Mouse (Mus musculus) cerebellum, postnatal 4 days (tissue): ENCODE measurements around the gene Dagla.

Experiments
- DNase-seq, 2 experiments: peaks; one replicate each; pipeline ENCODE4 v3.0.0; 2022; ENCODE audit warnings: low spot score in 2 of 2, mixed read lengths in 1 of 2

The Dagla gene

DNA sequence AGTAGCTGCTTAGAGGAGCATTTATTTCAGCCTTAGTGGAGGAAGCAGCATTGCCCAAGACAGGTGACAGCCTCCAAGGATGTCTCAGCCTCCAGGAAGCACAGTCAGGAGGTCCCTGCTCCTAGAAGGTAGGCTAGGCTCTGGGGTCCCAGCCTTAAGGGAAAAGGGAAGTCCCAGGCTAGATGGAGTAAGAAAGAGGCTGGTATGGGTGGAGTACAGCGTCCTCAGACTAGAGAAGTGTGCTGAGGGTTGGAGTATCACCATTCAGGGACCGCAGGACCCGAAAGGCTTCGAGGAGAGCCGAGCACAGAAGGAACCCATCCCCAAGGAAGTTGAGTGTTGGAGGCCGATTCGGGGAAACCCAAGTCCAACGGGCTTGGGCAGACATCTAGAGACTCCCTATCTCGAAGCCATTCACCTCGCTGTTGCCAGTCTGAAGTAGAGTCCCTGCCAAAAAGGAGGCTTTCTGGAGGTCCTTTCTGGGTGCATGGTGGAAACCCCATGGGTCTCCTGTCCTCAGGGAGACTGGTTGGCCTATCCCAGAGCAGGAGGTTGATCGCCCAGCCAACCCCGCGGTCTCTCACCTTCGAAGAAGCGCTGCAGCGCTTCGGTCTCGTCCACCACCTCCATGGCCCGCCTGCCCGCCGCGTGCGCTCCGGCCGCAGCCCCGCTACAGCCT, 64.6 kb downstream of the Dagla start:
- no peak for DNase-seq

DNA sequence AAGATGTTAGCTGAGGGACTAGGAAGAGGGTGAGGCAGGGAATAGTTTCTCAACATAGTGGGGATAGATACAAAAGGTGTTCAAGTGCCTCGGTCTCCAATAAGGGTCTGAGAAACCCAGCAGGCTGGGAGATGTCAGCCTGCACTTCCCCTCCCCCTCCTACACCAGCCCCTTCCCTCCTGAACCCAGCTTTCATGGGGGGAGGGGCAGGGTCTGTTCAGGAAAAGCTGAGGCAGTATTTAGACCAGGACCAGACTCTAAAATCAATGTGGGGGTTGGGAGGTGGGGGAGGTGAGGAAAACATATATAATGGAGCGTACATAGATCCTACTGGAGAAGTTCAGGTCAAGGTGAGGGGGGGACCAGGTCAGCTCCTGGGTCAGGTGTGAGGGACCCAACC, 65.3 kb downstream of the Dagla start:
- no peak for DNase-seq

DNA sequence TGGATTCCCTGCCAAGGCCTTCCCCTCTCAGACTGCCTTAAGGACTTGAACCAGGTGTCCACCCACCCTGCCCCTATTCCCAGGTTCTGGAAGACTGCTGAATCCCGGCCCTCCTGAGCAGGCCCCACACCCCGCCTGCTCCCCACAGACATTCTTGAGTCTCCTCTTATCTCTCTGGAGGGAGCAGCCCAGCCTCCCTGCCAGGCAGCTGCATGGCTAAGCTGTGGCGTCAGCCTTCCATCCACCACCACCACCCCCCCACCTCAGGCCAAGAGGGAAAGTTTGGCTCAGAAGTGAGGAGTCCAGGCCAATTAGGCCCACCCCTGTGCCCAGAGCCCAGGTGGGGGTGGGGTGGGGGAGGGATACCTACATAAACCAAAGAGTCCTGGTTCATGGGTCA, 66.2 kb downstream of the Dagla start:
- DNase-seq = no peak

DNA sequence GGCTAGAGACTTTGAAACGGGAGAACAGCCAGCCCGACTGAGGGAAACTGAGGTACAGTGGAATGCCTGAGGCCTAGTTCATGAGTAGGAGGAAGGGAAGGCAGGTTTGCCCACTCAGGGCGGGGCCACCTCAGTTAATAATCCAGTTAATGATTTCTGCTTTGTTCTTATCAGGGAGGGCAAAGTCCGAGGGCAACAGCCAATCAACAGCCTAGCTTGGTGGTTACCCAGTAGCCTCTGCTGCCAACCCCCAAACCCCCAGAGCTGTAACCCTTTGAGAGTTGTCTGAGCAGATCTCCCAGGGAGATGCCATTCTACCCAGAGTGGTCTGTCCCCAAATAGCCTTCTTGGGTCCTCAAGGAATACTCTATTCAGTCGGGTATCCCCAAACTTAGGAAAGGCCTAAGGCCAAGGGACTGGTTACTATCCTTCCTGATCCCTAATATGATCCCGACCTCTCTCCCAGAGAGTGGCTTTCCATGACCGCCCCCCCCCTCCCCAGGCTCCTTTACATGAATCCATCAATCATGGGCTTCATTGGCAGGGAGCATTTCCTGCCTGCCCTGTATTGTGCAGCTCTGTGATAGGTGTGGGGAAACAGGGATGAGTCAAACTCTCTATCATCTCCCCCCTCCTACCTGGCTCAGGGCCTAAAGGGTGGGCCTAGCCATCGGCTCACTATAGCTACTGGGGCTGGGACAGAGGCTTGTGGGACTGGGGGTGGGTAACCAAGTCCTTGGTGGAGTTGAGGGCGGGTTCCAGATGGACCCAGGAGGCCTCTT, 68.7 kb downstream of the Dagla start:
- no peak for DNase-seq

DNA sequence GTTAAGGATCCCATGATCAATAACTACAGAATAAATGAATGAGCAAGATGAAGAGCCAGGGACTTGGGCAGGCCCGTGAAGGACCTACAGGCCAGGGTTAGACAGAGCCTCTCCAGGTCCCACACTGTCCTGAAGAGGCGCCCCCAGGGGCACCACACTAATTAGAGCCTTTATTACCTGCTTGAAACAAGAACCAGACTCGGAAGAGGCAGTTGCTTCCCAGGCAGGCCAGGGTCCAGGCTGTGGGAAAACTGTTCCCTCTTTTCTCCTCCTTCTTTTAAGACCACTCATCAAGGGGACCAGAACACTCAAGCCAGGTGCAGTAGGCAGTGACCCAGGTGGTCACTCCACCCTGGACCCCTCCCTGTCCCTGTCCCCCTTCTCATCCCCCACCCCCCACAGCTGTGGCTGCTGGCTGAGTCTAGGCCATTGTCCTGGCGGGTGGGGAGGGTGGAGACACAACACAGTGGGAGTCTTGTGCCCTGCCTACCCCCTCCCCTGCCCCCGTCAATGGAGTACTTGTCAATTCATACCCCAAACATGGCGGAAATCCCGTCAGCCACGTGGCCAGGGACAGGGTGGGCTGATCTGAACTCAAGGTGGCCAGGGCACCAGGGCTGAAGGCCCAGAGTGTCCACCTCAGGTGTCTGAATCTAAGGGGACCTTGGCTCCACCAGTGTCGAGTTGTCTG, 72.2 kb downstream of the Dagla start:
- DNase-seq = no peak

DNA sequence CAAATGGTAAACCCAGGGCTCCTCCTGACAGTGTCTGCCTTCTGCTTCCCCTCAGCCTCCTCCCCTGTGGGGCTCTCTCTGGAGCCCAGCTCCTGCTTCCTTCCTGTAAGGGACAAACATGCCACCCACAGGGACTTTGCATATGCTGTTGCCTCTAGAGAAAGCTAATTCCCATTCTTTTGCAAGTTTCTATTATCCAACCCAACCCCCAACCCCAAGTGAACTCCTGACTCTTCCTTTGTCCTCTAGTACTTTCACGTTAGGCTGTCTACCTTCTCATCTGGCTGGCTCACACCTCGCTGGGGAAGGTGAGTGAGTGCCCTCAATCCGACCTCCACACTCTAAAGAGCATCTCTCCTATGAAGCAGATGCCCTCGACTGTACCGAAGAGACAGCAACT, 72.8 kb downstream of the Dagla start:
- no peak for DNase-seq

DNA sequence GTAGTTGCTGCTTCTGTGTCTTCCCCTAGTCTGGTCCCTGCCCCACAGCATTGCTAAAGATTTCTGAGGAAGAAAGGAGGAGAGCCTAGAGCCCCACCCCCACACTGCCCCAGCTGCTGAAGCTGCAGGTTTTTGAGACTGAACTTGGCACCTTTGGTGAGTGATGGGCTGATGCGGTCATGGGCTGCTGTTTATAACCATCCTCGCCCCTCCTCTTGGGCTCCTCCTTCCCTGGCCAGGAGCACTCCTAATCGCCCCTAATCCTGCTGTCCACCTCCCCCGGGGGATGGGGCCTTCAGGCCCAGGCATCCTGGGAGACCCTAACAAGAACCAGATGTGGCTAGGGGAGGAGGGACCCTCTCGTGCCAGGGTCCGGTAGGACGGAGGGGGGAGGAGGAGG, 73.7 kb downstream of the Dagla start:
- DNase-seq = no peak

DNA sequence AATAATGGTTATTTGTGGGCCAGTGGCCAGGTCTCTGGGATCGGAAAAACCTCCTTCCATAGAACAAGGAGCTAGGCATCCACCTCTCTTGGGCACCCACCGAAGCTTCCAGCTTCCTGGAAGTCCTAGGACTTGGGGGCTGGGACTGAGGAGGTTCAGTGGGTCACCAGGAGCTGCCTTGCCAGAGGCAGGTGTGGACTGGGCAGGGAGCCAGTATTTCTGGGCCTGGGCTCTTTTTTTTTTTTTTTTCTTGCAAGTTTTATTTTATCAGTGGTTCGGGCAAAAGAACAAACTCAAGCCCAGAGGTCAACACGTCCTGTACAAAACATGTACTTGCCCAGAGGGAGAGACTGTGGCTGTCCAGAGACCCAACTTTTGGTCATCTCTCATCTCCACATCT, 78.9 kb downstream of the Dagla start:
- no peak for DNase-seq

DNA sequence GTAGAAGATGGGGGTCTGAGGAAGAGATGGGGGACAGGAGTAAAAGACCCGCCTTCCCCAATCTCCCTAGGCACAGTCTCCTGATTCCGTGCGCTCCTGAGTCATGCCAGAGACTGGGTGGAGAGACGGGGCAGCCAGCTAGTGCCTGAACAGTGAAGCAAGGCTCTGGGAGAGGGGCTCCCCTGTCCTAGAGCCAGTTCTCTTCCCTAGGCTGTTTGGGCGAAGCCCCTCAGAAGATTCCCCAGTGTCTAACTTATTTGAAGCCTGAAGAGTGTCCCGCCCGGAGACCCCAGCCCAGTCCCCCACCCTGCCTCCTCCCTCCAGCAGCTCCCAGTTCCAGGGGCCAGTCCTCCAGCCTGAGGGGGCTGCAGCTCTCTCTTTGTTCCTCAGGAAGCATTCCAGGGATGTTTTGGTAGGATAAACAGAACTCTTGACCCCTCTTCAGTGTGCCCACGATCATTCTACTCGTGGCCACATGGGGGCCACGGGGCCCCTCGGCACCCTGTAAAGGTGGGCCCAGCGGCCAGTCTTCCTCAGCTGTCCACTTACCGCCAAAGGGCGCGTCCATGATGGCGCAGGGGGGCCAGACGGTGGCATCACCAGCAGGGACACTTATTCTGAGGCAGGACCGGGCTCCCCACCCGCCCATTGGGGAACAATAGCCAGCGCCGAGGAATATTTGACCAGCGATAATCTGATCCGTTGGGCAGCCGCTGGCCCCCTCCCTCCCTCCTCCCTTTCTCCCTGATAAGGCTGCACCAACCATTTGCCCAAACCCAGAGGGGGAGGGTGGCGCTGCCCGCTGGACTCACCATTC, 79.8 kb downstream of the Dagla start:
- DNase-seq = no peak

DNA sequence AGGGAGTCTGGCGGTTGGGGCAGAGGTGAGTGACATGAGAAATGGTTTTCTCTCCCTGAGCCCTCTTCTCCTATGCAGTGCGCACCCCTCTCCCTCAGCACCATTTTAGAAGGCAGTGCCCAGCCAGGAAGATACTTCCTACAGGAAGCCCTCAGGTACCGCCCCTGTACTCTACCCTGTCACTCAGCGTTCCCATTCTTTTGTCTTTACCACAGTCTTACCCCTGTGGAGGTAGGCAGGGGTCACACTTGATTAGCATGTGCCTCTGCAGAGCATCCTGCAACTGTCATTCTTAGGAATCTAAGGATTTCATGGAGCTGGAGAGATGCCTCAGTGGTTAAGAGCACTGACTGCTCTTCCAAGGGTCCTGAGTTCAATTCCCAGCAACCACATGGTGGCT, 81.1 kb downstream of the Dagla start:
- no peak for DNase-seq

DNA sequence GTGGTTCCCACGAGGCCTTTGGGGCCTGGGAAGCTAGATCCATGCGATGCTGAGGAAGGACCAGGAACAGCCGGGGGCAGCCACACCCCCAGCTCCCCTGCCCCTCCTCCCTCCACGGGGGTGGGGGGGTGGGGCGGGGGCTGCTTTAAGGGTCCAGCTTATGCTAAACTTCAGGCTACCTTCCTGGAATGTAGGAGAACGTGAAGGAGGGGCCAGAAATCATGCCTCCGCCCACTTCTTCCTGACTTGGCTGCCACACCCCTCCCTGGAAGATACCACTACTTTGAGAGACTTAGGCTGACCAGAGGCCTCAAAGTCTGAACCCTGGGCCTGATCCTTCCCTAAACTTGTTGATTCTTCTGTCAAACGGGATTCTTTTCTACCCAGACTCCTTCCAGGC, 82.0 kb downstream of the Dagla start:
- no peak for DNase-seq

DNA sequence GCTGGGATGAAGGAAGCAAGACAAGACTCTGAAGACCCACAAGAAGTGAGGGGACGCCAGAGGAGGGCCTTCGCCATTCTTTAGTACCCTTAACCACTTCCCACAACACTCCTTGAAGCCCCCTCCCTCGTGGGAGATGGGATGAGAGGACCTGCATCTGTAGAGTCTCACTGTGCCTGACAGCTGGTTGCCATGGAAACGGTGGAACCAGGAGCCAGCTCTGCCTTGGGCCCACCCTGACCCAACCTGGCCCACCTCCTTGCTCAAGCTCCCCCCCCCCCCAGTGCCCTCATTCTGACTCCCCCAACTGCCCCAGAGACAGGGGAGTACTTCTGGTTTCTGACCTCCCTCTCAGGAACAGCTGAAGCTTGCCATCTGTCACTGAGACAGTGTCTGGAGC, 83.1 kb downstream of the Dagla start:
- no peak for DNase-seq

DNA sequence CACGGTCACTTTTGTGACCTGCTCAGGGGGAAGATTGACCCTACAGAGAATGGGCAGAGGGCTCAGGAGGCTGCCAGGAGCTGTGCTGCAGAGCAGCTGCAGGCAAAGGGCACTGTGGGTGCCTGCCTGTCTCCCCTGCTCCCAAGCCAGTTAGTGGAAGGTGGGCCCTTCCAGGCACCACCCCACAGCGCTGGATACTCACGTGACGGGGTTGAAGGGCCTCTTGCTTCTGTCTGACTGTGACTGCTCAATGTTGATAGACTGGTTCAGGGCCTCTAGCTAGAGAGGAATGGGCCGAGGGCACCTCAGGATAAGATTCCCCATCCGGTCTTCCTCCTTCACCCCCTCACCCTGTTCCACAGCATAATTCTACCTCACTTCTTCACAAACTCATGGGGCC, 85.1 kb downstream of the Dagla start:
- no peak for DNase-seq

DNA sequence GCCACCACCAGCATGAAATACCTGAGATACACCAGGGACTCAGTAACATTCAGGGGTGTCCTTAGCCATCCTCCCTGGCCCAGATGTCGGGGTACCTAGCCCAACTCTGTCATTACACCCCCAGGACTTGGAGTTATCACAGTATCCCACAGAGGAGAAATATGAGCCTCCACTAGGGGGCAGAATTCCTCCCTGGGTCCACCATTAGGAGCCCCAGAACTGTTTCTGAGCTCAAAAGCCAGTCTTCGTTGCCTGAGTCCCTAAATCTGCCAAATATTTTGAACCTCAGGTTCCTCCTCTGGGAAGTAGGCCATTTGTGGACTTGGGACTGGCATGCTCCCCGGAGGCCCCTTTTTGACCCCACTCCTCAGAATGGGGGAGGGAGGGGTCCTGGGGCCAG, 85.6 kb downstream of the Dagla start:
- peak in 1 of 2 experiments; percentile 42 for DNase-seq

DNA sequence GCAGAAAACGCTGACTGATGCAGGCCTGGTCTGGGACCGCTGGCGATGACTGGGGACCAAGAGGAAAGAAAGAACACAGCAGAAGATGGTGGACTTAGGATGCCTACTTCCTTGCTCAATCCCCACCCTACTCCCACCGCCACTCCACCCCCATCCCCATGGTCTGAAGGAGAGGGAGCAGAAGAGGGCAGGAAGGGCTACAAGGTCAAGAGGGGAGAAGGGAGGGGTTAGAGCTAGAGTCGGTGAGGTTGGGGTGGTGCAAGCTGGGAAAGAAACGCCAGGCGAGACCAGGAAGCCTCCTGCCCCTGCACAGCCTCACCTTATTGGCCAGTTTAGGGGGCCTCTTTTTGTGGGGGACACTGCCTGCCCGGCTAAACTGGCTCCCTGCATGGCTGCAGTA, 88.6 kb downstream of the Dagla start:
- DNase-seq = no peak

DNA sequence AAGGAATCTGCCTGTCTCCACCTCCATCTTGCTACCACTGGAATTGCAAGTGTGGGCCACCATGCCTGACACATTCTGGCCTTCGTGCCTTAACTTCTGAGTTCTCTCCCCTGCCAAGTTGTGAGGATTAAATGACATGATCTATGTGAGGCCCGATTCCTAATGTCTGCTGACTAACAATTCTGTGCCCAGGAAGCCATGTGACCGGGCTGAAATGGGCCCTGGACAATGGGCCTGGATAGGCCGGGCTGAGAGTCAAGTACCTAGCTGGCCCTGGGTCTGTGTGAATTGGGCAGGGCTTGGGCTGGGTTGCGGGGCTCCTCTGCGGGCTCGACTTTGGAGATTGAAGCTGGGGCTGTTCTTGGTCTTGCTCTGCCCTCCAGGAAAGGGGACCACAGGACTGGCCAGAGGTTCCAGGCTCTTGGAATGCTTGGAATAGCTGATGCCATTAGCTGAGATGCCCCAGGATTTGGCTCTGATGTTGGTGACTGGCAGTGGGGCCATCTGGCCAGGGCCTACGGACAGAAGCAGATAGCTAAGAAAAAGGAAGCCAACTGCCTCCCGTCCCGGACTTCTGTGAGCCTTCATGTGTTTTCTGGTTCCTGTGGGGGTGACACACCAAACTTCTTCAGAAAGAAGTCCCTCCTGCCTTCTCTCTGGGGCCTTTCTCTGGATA, 90.7 kb downstream of the Dagla start:
- DNase-seq = no peak

DNA sequence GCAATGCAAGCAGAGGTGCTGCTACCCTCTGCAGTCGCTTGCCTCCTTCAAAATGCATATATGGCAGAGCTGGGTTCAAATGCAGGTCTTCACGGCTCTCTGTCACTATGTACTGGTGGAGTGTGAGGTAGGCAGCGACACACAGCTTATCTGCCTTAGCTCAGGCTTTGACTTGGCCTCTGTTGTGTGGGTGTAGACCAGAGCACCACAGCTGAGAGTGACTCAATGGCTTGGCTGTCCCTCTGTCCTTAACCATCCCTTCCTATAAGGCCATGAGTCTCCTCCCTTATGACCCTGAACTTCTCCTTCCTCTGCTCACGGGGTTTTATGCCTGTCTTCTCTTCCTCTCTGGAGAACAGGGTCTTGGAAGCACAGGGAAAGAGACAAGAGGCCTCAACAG, 93.8 kb downstream of the Dagla start:
- no peak for DNase-seq

DNA sequence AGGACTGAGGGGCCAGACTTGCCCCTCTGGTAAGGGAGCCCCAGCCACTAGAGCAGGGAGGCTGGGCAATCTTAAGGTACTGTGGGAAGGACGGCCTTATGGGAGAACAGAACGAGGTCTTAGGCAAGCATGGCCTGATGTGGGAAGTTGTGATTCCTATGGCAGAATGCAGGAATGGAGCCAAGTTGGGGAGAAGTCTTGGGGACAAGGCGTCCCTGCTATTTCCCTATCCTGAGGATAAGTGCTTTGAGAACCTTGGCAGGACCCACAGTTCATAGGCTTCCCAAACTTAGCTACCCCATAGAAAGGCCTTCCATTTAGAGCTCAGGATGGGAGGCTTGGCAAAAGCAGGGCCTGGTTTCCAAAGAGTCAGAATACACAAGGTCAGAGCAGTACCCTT, 95.8 kb downstream of the Dagla start:
- no peak for DNase-seq

DNA sequence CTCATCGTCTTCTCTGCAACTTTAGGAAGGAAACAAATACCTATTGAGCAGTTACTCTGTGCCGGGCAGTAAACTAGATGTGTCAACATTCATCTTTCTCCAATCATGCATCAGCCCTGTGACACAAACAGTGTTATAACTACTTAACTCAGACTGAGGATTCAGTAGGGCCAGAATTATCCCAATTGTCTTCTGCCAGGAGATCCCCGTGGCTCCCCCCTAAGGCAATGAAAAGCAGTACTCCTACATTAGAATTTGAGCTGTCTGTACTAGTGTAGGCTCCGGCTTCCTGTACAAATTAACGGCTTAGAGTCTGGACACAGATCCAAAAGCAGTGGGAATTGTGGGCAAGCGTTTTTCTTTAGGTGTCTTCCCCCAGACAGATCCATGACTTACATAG, 99.6 kb downstream of the Dagla start:
- DNase-seq = no peak

DNA sequence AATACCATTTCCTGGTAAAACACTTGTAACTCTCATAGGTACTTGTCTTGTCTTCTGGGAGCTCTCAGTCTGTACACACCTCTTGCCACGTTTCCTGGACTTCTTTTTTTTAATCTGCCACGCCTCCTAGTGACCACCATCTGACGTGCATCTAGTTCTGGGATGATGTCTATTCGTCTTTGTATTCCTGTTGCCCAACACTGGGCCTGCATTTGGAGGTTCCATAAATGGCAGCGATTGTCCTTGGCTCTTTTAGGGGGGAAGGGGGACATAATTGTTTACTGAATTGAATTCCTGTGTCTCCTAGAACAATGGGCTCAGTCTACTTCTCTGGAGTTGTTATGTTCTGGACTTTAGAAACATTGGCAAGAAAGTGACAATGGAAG, 100.1 kb downstream of the Dagla start:
- no peak for DNase-seq

DNA sequence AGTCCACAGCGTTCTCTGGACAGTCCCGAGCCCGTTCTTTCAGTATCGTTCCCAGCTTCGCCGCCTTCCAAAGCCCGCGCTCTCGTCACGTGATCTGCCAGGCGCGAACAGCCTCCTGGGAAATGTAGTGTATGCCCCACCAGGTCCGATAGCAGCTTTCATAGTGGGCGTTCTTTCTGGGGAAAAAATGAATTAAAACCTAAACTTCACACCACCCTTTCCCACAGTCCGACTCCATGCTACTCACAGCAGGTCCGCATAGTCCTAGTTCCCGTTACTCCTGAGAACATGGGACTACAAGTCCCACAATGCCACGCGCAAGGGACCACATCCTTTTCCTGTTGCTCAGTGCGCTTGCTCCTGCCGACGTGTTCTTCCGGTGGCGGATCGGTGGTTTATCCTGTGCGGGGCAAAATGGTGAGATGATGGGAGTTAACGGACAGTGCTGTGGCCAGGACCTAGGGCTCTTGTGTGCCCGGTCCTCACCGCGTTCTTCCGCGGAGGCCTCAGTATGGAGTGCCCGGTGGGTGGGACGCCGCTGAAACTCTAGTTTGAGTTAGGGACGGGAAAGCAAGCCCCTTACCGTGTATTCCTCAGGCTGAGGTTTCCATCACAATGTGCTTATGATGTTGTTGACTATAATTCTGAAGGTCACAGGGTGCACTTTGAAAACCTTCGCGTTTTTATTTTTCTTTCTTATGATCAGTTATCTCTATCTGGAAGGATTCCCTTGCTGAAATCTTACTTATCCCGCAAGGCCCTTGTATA, 100.6 kb downstream of the Dagla start, which contains the start of the genes Tmem258 and Fen1:
TSS of gene Tmem258 (plus strand) at position 167 of the 768 bp plus-strand sequence.
TSS of gene Fen1 (minus strand) at position 322 of the 768 bp plus-strand sequence.
- DNase-seq = peak; percentile 80 to 92
